Mouse (Mus musculus): ENCODE results near the gene Esrra. TPM values are rescaled to one million over a fixed set of nuclear protein-coding genes. Genes with fewer than 3 reads are reported as not detected.

The Esrra gene
- total RNA-seq (2021): 10 to 100 TPM; 86.8 to 89.5 TPM
- long read RNA-seq, experiment 1, transcript Esrra-201 (7 exons, 2,242 nt): major isoform, 14 of 3,027 reads
- long read RNA-seq, experiment 1, partial matches to known transcripts: 6 of 3,027 reads
- long read RNA-seq, experiment 1, other reads (novel, unspliced or antisense): 3,007 of 3,027 reads
- long read RNA-seq, experiment 2, transcript Esrra-201 (7 exons, 2,242 nt): major isoform, 24 of 1,552 reads
- long read RNA-seq, experiment 2, partial matches to known transcripts: 3 of 1,552 reads
- long read RNA-seq, experiment 2, other reads (novel, unspliced or antisense): 1,525 of 1,552 reads

DNA sequence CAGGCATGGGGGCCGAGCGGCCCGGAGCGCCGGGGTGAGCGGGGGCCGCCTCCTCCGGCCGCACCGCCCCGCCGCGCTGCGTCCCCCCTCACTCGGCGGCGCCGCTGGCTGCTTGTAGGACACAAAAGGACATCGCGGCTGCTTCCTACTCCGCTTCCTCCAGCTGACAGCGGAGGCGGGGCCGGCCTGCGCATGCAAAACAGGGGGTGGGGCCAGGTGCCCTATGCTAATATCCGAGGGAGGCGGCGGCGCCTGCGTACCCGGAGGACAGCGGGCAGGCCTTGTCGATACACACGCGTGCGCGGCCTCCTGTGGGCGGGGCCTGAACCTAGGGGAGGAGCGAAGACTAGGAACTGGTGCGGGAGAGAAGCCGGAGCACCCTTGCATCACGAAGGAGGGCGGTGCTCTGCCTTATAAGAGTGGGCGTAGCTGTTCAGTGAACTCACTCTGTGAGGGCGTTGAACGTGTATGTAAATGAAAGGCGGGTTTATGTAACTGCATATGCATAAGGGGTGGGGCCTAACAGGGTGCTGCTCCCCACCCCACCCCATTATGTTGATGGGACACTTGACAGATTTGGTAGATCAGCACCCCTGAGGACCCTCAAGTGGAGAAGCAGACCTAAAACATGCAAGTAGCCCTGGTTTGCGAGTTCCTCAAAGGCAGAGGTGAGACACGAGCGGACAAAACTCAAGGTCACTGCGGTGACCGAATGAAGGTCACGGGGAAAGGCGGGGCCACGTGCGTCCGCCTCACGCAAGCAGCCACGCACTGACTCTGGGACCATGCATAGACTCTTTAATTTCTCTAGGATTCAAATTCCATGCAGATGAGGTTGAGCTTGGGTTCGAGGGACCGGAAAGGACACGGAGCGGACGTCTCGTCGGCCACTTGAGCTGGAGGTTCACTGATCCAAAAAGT lies at the start of gene Esrra:
TSS of gene Esrra (minus strand) at position 167 of the 921 bp plus-strand sequence.
- DNase-seq: peak; percentile 100

DNA sequence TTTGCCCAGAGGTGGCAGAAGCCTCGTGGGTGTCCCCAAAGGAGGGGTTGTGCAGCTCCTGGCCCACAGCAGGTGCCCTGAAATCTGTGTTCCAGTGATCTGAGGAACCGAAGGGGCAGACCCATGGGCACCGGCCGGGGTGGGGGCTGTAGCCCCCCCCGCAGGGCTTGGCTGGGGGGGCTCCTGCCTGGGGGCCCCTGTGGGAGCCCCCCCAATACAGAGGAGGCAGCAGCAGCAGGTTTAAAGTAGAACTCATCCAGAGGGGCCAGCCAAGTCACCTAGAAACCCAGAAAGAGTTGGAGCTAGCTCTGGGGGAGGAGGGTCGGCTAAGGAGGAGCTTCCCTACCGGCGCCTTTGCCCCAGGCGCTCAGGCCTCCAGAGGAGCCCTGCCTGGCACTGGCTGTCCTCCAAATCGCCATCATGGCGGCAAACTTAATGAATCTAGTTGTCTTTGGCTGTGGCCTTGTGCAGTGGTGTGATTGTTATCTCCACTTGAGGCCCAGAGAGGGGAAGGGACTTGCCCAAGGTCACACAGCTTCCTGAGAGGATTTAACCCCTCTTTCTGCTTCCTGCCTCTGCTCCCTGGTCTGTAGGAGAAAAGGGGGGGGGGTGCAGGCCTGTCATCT lies 49.0 kb upstream of the Esrra start:
- DNase-seq: no peak

- DNase-seq: peak; percentile 82
Measured at GRCm38 (mm10) chr19:6969665-6970381, 48.2 kb upstream of the Esrra start.

GRCm38 (mm10) chr19:6969291-6969664 lies 47.7 kb upstream of the Esrra start:
- DNase-seq: no peak

DNA sequence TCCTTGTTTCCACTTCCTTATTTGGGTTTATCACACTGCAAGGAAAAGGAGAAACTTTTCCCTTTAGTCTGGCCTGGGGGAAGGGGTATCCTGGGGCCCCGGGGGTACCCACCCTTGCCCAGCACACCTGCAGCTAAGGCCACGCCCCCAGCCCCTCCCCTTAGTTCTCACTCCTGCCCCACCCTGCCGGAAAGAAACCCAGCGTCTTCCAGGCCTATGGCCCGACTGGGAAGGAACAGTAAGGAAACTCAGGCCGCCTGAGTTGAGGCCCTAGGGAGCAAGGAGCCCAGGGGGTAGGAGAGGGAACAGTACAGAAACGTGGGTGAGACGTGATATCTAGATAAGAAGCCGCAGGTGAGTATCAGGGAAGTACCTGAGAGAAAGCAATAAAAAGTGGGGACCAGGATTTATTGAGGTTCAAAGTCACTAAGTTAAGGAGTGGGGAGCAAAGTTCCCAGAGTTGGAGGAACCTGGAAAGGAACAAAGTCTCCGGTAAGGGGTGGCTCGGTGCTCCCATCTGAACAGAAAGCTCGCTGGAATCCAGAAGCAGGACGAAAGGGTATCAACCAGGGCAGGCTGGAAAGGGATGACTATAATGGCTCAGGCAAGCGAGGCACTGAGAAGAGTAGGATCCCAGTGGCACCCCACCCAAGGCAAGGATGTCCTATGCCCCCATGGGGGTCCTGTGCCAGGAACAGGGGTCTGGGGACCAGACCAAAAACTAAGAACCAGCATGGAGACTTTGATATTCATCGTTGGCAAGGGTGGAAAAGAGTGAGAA lies 47.1 kb upstream of the Esrra start:
- no peak for DNase-seq

DNA sequence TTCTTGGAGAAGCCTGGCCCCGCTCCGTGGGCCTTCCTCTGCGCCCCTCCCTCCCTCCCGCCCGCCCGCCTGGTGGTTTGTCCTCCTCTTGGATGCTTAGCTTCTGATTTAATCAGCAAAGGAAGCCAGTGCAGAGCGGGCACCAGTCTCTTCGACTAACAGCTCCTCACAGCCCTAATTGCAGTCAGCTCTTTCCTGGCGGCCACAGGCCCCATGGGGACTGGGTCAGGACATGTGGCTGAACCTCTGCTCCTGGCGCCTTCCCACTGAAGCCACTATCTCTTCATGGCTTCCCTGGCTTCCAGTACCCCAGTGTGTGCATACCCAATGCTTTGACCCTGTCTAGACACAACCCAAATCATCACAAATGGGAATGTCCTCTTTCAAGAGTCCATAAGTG lies 34.8 kb upstream of the Esrra start:
- DNase-seq: no peak

- no peak for DNase-seq
Measured at GRCm38 (mm10) chr19:6955424-6955823, 33.8 kb upstream of the Esrra start.

GRCm38 (mm10) chr19:6954046-6954445 lies 32.4 kb upstream of the Esrra start:
- DNase-seq: no peak

GRCm38 (mm10) chr19:6952712-6953037 lies 31.1 kb upstream of the Esrra start:
- peak; percentile 52 for DNase-seq

DNA sequence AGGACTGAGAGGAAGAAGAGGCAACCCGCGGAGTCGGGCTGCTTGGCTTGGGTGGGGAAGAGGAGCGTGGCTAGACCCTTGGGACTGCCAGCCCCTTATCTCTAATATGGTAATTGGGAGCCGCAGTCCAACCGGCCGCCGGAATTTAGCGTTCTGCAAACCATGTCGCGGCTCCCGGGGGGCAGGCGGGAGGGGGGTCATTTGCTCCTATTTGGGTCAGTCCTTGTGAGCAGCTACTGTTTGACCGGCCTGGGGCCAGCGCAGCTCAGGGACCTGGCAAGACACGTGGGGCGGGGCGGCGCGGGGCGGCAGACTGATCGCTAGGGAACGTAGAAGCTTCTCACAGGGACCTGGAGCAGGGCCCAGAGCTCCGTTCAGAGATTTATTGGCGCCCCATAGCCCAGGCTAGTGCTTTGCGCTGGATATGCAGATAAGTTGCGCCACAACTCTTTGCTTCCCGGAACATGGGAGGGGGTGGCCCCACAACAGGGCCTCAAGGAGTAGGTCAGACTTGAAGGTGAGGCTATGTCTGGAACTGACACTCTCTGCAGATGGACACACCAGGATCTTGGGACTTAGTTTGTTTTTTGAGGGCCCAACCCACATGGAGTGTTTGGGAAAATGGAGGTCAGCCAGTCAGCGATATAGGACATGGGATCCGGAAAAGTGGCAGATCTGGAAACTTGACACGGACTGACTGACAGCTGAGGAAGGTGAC lies 30.5 kb upstream of the Esrra start:
- peak; percentile 85 for DNase-seq

- peak; percentile 96 for DNase-seq
Measured at GRCm38 (mm10) chr19:6951381-6951968, 29.9 kb upstream of the Esrra start.

- DNase-seq: peak; percentile 50
Measured at GRCm38 (mm10) chr19:6950613-6951153, 29.1 kb upstream of the Esrra start.

DNA sequence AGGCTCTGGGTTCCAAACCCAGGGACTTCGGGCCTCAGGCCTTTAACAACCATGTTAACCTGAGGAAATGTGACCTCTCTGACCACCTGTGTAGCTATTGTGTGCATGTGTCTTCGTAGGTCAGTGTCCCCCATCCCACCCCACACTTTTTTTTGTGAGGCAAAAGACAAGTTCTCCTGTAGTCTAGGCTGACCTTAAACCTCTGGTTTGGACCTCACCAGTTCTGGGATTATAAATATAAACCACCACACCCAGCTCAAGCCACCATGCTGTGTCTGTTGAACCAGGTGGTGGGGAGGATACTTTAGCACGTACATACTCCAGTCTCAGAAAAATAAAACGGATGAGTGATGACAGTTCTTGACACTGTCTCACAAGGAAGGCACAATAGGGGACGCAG lies 28.3 kb upstream of the Esrra start:
- DNase-seq: no peak

DNA sequence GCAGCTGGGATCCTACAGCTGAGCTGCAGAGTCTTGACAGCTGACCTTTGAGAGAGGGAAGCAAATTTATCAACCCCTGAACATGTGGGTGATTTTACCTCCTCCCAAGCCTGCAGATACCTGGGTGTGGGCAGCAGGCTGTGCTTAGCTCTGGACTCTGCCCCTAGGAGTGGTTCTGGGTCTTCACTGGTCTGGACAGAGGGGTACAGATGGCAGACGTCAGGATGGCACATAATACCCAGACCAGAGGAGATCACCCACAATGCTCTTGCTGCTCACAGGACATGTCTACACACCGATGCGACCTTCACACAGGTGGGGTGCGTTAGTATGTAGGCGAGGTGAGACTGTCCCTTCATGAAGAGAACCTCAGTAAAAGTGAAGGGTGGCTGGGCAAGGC lies 27.9 kb upstream of the Esrra start:
- no peak for DNase-seq

DNA sequence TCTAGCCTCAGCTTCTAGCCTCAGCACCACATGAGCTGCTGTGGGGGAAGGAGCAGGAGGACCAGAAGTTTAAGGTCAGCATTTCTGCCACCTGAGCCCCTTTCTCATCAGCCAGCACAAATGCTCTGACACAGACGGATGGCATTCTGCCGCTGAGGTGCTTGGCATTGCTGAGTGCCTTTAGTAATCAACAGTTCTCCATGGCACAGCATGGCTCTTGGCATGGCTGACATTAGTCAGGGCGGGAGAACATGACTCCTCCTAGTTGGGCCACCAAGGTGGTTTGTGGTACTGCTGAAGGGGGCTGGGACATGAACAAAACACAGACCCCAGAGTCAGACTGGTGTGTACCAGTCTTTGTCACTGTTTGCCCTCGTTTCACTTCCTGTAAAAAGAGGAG lies 26.6 kb upstream of the Esrra start:
- no peak for DNase-seq

GRCm38 (mm10) chr19:6947742-6948141 lies 26.1 kb upstream of the Esrra start:
- DNase-seq: no peak

GRCm38 (mm10) chr19:6943709-6944108 lies 22.1 kb upstream of the Esrra start:
- DNase-seq: no peak

DNA sequence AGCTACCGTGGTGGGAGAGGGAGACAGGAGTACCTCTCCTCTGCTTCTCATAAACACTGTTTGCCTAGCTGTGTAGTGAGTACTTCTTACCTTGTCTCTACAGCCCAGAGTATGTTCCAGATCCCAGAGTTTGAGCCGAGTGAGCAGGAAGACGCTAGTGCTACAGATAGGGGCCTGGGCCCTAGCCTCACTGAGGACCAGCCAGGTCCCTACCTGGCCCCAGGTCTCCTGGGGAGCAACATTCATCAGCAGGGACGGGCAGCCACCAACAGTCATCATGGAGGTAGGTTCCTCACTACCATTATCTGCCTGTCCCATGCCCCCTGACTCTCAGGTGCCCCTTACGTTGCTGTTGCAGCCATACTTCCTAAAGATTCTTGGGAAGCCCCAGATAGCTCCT lies 21.2 kb upstream of the Esrra start:
- no peak for DNase-seq

DNA sequence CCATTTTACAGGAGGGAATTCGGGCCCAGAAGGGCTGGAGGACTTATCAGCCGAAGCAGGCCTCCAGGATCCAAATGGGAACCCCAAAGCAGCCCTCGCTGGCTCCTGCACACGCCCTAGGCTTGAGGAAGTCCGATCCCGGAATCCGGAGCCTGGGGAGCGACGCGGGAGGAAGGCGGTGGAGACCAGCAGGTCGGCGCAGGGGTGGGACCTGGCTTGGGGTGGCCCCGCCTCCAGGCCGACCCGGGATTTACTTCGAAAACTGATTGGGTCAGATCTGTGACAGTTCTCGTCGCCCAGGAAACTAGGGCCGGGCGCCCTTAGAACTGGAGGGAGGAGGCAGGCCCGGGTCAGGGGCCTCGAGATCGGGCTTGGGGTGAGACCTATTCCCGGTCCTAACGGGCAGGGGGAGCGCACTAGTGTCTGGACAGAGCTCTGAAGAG lies 20.7 kb upstream of the Esrra start, which contains the start of gene Gpr137:
TSS of gene Gpr137 (minus strand) at position 232 of the 443 bp plus-strand sequence.
- DNase-seq: peak; percentile 97

All from gastrocnemius, postnatal 25 days (tissue).